ENCODE assay signal across 25 mouse cellular contexts in genomic region chr3:154115478-154115877, GRCm38 (mm10).
"Had no signal": no experiment of that assay in that cellular context is flagged by ENCODE, and none has a peak within 500 bp of the region (broad histone marks: within the 10 kb centered on the region; RNA-seq: fewer than 3 reads in every experiment).

No protein-coding gene starts in this region.

- H3K4me1 ChIP-seq: kidney, embryonic 15.5 days; limb, embryonic 15.5 days; liver, embryonic 12.5 days had no signal

- DNase-seq: gastrocnemius, postnatal 14 days; gastrocnemius, postnatal 36 days; heart, adult 18-20 months; heart, postnatal 14 days; heart, postnatal 36 days; kidney, adult 11 months; kidney, adult 2 months; kidney, adult 9 months; kidney, postnatal 14 days; kidney, postnatal 36 days; layer of hippocampus, adult 9-11 months; layer of hippocampus, postnatal 36 days; left cerebral cortex, postnatal 4 days had no signal

- H3K27ac ChIP-seq: heart, embryonic 13.5 days; heart, embryonic 15.5 days; hindbrain, embryonic 15.5 days; hindbrain, postnatal 0 days; kidney, embryonic 15.5 days; kidney, postnatal 0 days; limb, embryonic 13.5 days; limb, embryonic 15.5 days; liver, embryonic 12.5 days; liver, embryonic 14.5 days had no signal

- H3K27me3 ChIP-seq: heart, embryonic 13.5 days; heart, embryonic 15.5 days; hindbrain, embryonic 15.5 days; kidney, embryonic 15.5 days; limb, embryonic 13.5 days; limb, embryonic 15.5 days; liver, embryonic 12.5 days had no signal

- H3K36me3 ChIP-seq: heart, embryonic 13.5 days; heart, embryonic 15.5 days; hindbrain, embryonic 15.5 days; kidney, embryonic 15.5 days; limb, embryonic 13.5 days; limb, embryonic 15.5 days; liver, embryonic 12.5 days had no signal

- H3K9ac ChIP-seq: heart, embryonic 13.5 days; heart, embryonic 15.5 days; hindbrain, embryonic 15.5 days; kidney, embryonic 15.5 days; limb, embryonic 13.5 days; limb, embryonic 15.5 days; liver, embryonic 12.5 days; liver, embryonic 14.5 days had no signal

- H3K4me2 ChIP-seq: heart, embryonic 11.5 days; heart, embryonic 13.5 days; heart, embryonic 15.5 days; hindbrain, embryonic 15.5 days; kidney, embryonic 15.5 days; limb, embryonic 13.5 days; limb, embryonic 15.5 days; liver, embryonic 12.5 days had no signal

- H3K4me3 ChIP-seq: heart, embryonic 13.5 days; heart, embryonic 15.5 days; hindbrain, embryonic 15.5 days; kidney, embryonic 15.5 days; limb, embryonic 13.5 days; limb, embryonic 15.5 days; liver, embryonic 12.5 days had no signal

- ATAC-seq: intestine, embryonic 16.5 days; liver, embryonic 12.5 days had no signal

- H3K9me3 ChIP-seq: heart, embryonic 13.5 days; heart, embryonic 15.5 days; hindbrain, embryonic 15.5 days; kidney, embryonic 15.5 days; limb, embryonic 13.5 days; limb, embryonic 15.5 days; liver, embryonic 12.5 days had no signal
